Mouse (Mus musculus) liver, adult 2 months (tissue): ENCODE measurements around the gene Rcor3. TPM values are rescaled to one million over a fixed set of nuclear protein-coding genes. Genes with fewer than 3 reads are reported as not detected.

ENCODE experiments used
- DNase-seq: peaks from one replicate; pipeline ENCODE4 v3.0.0-alpha.2; 2011; ENCODE audit warnings: low read depth, low spot score; ENCODE audit errors: extremely low read depth
- H3K27ac ChIP-seq: fragments of 200-500 bp; replicated peaks from 2 replicates; pipeline ENCODE4 v1.5.1; 2012; ENCODE audit warnings: low read depth, mild to moderate bottlenecking, control low read depth, inconsistent platforms, low read length; ENCODE audit not compliant: insufficient read depth
- H3K27me3 ChIP-seq: fragments of 200-500 bp; 2 replicates; pipeline ENCODE4 v1.6.1; 2012; ENCODE audit warnings: mild to moderate bottlenecking, moderate library complexity, low read length, inconsistent platforms; ENCODE audit not compliant: control insufficient read depth, insufficient read depth
- H3K36me3 ChIP-seq: fragments of 200-500 bp; 2 replicates; pipeline ENCODE4 v1.6.1; 2012; ENCODE audit warnings: low read length, inconsistent platforms; ENCODE audit not compliant: control insufficient read depth, insufficient read depth
- H3K4me1 ChIP-seq: fragments of 200-500 bp; 2 replicates; pipeline ENCODE4 v1.6.1; 2011; ENCODE audit warnings: low read length; ENCODE audit not compliant: control insufficient read depth, insufficient read depth
- H3K4me3 ChIP-seq: fragments of 200-500 bp; 2 replicates; pipeline ENCODE4 v1.5.1; 2011; ENCODE audit warnings: low read depth, mild to moderate bottlenecking, control low read depth, low read length, moderate library complexity; ENCODE audit not compliant: insufficient read depth
- H3K79me2 ChIP-seq: fragments of 200-500 bp; 2 replicates; pipeline ENCODE4 v1.6.1; 2012; ENCODE audit warnings: inconsistent platforms, mild to moderate bottlenecking, low read length, moderate library complexity; ENCODE audit not compliant: control insufficient read depth, insufficient read depth
- H3K9ac ChIP-seq: fragments of 200-500 bp; 2 replicates; pipeline ENCODE4 v1.6.1; 2012; ENCODE audit warnings: low read depth, mild to moderate bottlenecking, control low read depth, inconsistent platforms, low read length
- CTCF ChIP-seq: fragments of 200-500 bp; IDR thresholded peaks from 2 replicates; pipeline ENCODE4 v1.5.1; 2011; ENCODE audit warnings: low read depth, low read length, control low read depth
- POLR2A ChIP-seq: fragments of 200-500 bp; IDR thresholded peaks from 2 replicates; pipeline ENCODE4 v1.6.1; 2011; ENCODE audit warnings: low read length, control low read depth; ENCODE audit not compliant: insufficient read depth; ENCODE audit errors: extremely low read depth
- WGBS: fragments of 180-500 bp; shearing (Covaris S2); methylation state at CpG from one replicate; pipeline ENCODE4 v1.1.7; 2018; 5-methylcytosine and 5-hydroxymethylcytosine counted together
- polyA plus RNA-seq: library from polyadenylated mRNA; depleted of rRNA; stranded (reverse); fragments of >200 nt; gene quantifications from 2 replicates; pipeline ENCODE4 v1.2.3, GENCODE M21; 2012
- total RNA-seq: library from RNA; depleted of rRNA; stranded (reverse); fragments of >200 nt; gene quantifications from 2 replicates; pipeline ENCODE4 v1.2.3, GENCODE M21; 2014

Rcor3 gene
- total and polyA plus RNA-seq, 2 experiments: 11.5 to 13.7 TPM

DNA sequence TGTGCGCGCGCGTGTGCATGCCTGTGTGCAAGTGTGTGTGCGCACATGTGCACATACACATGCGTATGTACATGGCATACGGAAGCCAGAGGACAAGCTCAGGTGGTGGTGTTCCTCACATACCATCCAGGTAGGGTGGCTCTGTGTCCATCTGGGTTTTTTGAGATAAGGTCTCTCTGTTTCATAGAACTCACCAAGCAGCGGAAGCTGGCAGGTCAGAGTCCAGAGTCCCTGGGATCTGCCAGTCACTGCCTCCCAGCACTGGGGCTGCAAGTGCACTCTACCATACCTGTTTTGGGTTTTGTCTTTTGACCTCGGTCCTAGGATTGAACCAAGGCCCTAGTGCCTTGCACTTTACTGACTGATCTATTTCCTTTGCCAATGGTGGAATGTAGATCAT is 33.8 kb downstream of the Rcor3 start:
- Histone ChIP-seq H3K4me1 (peaks cover 10% of the 10 kb centered on the region), H3K36me3 (peaks cover 16% of the 10 kb centered on the region), H3K4me3 (no peak overlapping the region), H3K27ac (no peak overlapping the region), H3K27me3 (no peaks in the 10 kb centered on the region), H3K79me2 (no peaks in the 10 kb centered on the region), H3K9ac (no peak overlapping the region)
- peak; percentile 86 for DNase-seq
- 70% methylated on average over 9 of the region's 9 CpGs for WGBS
- TF ChIP-seq POLR2A: no peak
- no peak for TF ChIP-seq CTCF

DNA sequence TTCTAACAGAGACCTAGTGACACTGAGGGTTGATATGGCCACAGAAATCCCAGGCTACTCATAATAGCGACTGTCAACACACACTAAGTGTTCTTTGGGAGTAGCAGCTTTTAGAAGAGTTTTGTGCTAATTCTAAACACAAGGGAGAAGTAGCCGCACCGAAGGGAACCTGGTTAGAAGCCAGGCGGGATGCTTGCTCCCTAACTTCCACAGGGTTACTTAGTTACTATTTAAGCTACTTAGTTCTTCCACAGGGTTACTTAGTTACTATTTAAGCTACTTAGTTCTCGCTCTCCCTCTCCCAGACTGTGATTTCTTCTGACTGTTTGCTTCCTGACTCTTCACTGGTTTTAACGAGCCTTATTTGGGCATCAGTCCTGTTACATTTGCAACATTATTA is 34.7 kb downstream of the Rcor3 start:
- Histone ChIP-seq H3K79me2 (no peaks in the 10 kb centered on the region), H3K27me3 (no peaks in the 10 kb centered on the region), H3K4me1 (peaks cover 10% of the 10 kb centered on the region), H3K27ac (no peak overlapping the region), H3K9ac (no peak overlapping the region), H3K4me3 (no peak overlapping the region), H3K36me3 (peaks cover 19% of the 10 kb centered on the region)
- DNase-seq: peak; percentile 46
- TF ChIP-seq CTCF (no peak), POLR2A (no peak)
- WGBS: 31% methylated on average over 6 of the region's 6 CpGs

DNA sequence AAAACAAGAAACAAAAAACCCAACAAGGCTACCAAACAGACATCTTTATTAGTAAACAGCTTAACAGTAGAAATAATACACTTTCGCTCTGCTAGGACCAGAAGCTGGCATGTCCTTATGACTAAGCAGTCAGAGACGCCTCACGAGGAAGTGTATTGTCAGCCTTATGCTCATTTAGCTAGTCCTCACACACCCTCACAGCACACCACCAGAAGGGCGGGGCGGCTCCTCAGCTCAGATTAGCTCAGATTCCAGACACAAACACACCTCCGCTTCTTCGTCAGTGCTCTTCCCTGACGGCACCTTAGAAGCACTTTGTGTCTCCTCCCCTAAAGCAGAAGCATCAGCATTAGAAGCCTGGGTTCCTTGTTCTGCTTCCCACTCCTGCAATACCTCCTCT is 36.5 kb downstream of the Rcor3 start:
- Histone ChIP-seq H3K27me3 (no peaks in the 10 kb centered on the region), H3K36me3 (peaks cover 20% of the 10 kb centered on the region), H3K4me1 (peaks cover 10% of the 10 kb centered on the region), H3K9ac (no peak overlapping the region), H3K27ac (no peak overlapping the region), H3K79me2 (no peaks in the 10 kb centered on the region), H3K4me3 (no peak overlapping the region)
- TF ChIP-seq POLR2A: no peak
- no peak for TF ChIP-seq CTCF
- 89% methylated on average over 8 of the region's 8 CpGs for WGBS
- no peak for DNase-seq

DNA sequence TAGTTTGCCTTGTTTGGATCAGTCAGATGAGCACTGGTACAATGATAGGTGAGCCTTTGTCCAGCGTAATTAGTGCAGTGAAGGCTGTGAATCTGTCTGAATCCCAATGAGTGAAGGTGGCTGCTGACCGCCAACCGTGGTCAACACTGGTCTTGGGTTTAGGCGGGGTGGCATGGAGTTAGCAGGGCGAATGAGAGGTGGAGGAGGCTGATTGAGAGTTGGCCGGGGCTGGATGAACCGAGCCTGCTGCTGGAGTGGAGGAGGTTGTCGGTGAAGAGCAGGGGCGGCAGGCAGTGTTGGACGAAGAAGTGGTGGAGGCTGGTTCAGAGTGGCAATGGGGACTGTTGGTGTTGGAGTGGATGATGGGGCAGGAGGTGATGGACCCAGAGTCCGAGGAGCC is 37.1 kb downstream of the Rcor3 start:
- Histone ChIP-seq H3K79me2 (no peaks in the 10 kb centered on the region), H3K4me1 (peaks cover 10% of the 10 kb centered on the region), H3K27ac (no peak overlapping the region), H3K9ac (no peak overlapping the region), H3K27me3 (no peaks in the 10 kb centered on the region), H3K36me3 (peaks cover 20% of the 10 kb centered on the region), H3K4me3 (no peak overlapping the region)
- DNase-seq: no peak
- WGBS: 97% methylated on average over 11 of the region's 11 CpGs
- no peak for TF ChIP-seq CTCF
- no peak for TF ChIP-seq POLR2A

DNA sequence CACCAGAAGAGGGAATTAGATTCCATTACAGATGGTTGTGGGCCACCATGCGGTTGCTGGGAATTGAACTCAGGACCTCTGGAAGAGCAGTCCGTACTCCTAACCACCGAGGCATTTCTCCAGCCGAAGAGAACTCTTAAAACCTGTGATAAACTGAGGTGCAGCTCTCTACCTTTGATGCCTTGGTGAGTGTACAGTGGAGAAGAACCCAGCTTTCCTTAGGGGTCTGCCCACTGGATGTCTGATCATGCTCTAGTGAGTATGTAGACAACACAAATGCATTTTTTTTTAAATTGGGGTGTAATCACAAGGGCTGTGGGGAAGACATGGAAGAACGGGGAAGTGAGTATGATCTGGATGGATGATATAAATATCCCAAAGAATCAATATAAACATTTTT is 42.2 kb downstream of the Rcor3 start:
- no peak for TF ChIP-seq CTCF
- no peak for TF ChIP-seq POLR2A
- Histone ChIP-seq H3K27ac (no peak overlapping the region), H3K79me2 (peaks cover 6% of the 10 kb centered on the region; the same call in 1 of the 2 replicates), H3K9ac (no peak overlapping the region), H3K27me3 (no peaks in the 10 kb centered on the region), H3K4me3 (no peak overlapping the region), H3K36me3 (peaks cover 10% of the 10 kb centered on the region; the same call in 1 of the 2 replicates), H3K4me1 (peaks cover 8% of the 10 kb centered on the region; the same call in 1 of the 2 replicates)
- no peak for DNase-seq
- 87% methylated on average over 5 of the region's 5 CpGs for WGBS

DNA sequence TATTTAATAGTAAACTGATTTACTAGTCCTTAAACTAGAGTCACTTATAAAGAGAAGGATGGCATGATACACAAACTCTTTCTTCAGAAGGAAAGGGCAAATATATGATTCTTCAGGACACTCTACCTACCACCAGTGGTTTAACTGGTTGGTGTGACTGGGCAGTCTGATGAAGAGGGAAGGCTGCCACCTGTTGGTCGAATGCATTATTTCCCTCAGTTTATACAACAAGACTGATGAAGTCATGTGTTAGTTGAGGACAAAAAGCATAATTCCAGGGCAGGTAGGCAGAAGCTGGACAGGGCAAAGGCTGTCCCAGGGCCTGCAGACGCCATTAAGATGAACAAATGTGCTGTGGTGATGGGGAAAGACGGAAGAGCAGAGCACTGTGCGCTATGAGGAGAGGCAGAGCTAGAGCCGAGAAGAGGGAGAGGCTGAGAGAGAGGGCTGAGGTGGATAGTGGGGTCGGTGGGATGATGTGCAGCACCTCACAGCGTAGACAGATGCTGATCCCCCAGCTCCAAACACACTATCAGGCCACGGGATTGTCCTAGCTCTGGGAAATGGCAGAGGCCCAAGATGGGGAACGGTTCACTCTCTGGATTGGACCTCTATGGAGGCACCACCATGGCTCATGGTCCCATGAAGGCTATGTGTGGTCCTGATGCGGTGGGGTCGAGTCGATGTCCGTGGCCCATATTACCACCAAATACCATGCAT is 43.3 kb downstream of the Rcor3 start:
- H3K9ac ChIP-seq: no peak overlapping the region
- H3K27me3 ChIP-seq: no peaks in the 10 kb centered on the region
- H3K36me3 ChIP-seq: peaks cover 8% of the 10 kb centered on the region; the same call in 1 of the 2 replicates
- no peak overlapping the region for H3K27ac ChIP-seq
- peaks cover 6% of the 10 kb centered on the region; the same call in 1 of the 2 replicates for H3K79me2 ChIP-seq
- peaks cover 11% of the 10 kb centered on the region; the same call in 1 of the 2 replicates for H3K4me1 ChIP-seq
- DNase-seq: peak; percentile 72
- 58% methylated on average over 13 of the region's 13 CpGs for WGBS
- no peak overlapping the region for H3K4me3 ChIP-seq
- TF ChIP-seq POLR2A (no peak), CTCF (peak; percentile 68)
